ENCODE assay signal across 15 mouse cellular contexts in genomic region chr19:10847311-10848087, GRCm38 (mm10). TPM values are rescaled to one million over a fixed set of nuclear protein-coding genes. Genes with fewer than 3 reads are reported as not detected.
DNase-seq lines count a peak whose midpoint lies in the region; ATAC-seq lines count a peak whose summit lies in the region.
"Had no signal": no experiment of that assay in that cellular context is flagged by ENCODE, and none has a peak within 500 bp of the region (broad histone marks: within the 10 kb centered on the region; RNA-seq: fewer than 3 reads in every experiment).

No protein-coding gene starts in this region.

- no peaks in the 10 kb centered on the region for H3K4me1 ChIP-seq in midbrain, embryonic 11.5 days (ENCODE audit: control insufficient read depth, insufficient read depth, low read length)
- no peaks in the 10 kb centered on the region for H3K4me1 ChIP-seq in midbrain, embryonic 13.5 days (replicated peaks)

- no peaks in the 10 kb centered on the region; the same call in 1 of the 2 replicates for H3K27me3 ChIP-seq in midbrain, embryonic 11.5 days (ENCODE audit: control insufficient read depth, insufficient read depth, low read length)
- H3K27me3 ChIP-seq in midbrain, embryonic 13.5 days, result no peaks in the 10 kb centered on the region
- H3K27me3 ChIP-seq: limb, embryonic 15.5 days; neural tube, embryonic 13.5 days had no signal

- ATAC-seq in midbrain, embryonic 11.5 days (ENCODE audit: low FRiP score), result no peak
- no peak for ATAC-seq in midbrain, embryonic 13.5 days

- intact Hi-C loops in heart, postnatal 10 days (cut with DNase I), result no loop called here
- intact Hi-C loops in heart, postnatal 25 days (cut with DNase I), result no loop called here

- H3K9ac ChIP-seq in midbrain, embryonic 11.5 days (ENCODE audit: low read length), result no peak overlapping the region
- no peak overlapping the region for H3K9ac ChIP-seq in midbrain, embryonic 13.5 days (replicated peaks)
- H3K9ac ChIP-seq: limb, embryonic 15.5 days; neural tube, embryonic 13.5 days had no signal

- no peaks in the 10 kb centered on the region for H3K9me3 ChIP-seq in midbrain, embryonic 11.5 days (ENCODE audit: control insufficient read depth, low read length)
- H3K9me3 ChIP-seq in midbrain, embryonic 13.5 days, result no peaks in the 10 kb centered on the region
- H3K9me3 ChIP-seq: limb, embryonic 15.5 days; midbrain, embryonic 10.5 days; neural tube, embryonic 13.5 days had no signal

- H3K27ac ChIP-seq in midbrain, embryonic 11.5 days (ENCODE audit: low read depth, low read length), result no peak overlapping the region
- no peak overlapping the region for H3K27ac ChIP-seq in midbrain, embryonic 13.5 days
- H3K27ac ChIP-seq: limb, embryonic 15.5 days; midbrain, embryonic 10.5 days; neural tube, embryonic 13.5 days; stomach, postnatal 0 days had no signal

- no peaks in the 10 kb centered on the region for H3K36me3 ChIP-seq in midbrain, embryonic 11.5 days (ENCODE audit: control insufficient read depth, insufficient read depth, low read length)
- no peaks in the 10 kb centered on the region for H3K36me3 ChIP-seq in midbrain, embryonic 13.5 days
- H3K36me3 ChIP-seq: limb, embryonic 15.5 days; midbrain, embryonic 10.5 days; neural tube, embryonic 13.5 days had no signal

- no peak overlapping the region for H3K4me3 ChIP-seq in midbrain, embryonic 11.5 days (ENCODE audit: low read depth, low read length)
- no peak overlapping the region for H3K4me3 ChIP-seq in midbrain, embryonic 13.5 days (replicated peaks)
- H3K4me3 ChIP-seq: limb, embryonic 15.5 days; midbrain, embryonic 10.5 days; neural tube, embryonic 13.5 days had no signal

- DNase-seq in heart, postnatal 10 days, result peak; percentile 72 to 76
- no peak for DNase-seq in heart, postnatal 25 days (ENCODE audit: low spot score)
- peak; percentile 23 for DNase-seq in midbrain, embryonic 11.5 days (ENCODE audit: low spot score, missing footprints)
- peak; percentile 69 for DNase-seq in adrenal gland, postnatal 25 days
- peak; percentile 74 for DNase-seq in kidney, postnatal 14 days
- DNase-seq in right cerebral cortex, adult 2 months (ENCODE audit: low spot score in 2 of 2), result no peak
- no peak for DNase-seq in thymus, postnatal 10 days (ENCODE audit: low spot score in 2 of 2)
- DNase-seq: layer of hippocampus, postnatal 36 days had no signal

- H3K4me2 ChIP-seq in midbrain, embryonic 11.5 days, result no peak overlapping the region
- H3K4me2 ChIP-seq in midbrain, embryonic 13.5 days (replicated peaks), result no peak overlapping the region
- H3K4me2 ChIP-seq: limb, embryonic 15.5 days; neural tube, embryonic 13.5 days had no signal

- 58% methylated on average over 3 of the region's 3 CpGs for WGBS in midbrain, embryonic 11.5 days
- 50% methylated on average over 3 of the region's 3 CpGs for WGBS in midbrain, embryonic 13.5 days

RNA-seq across cellular contexts. Expression of gene Slc15a3, which starts 8.0 kb away (rescaled TPM):
- 1 to 10 TPM; 2.6 to 3.0 TPM for total RNA-seq in heart, postnatal 10 days (2021)
- 1 to 10 TPM; 2.1 to 2.2 TPM for total RNA-seq in heart, postnatal 25 days (2021)
- 0.18 and 0.25 TPM in 2 replicates for polyA plus RNA-seq in midbrain, embryonic 11.5 days (2014; fragmentation: Nextera tagmentation; extraction: Ambion mirVana)
- 0.28 and 0.59 TPM in 2 replicates for polyA plus RNA-seq in midbrain, embryonic 13.5 days (2015; fragmentation: Nextera tagmentation; extraction: Ambion mirVana)
- total RNA-seq in adrenal gland, postnatal 25 days (2021), result 3.2 and 4.0 TPM in 2 replicates

RNA-seq across cellular contexts. Expression of gene Cd6, which starts 17.6 kb away (rescaled TPM):
- under 1 TPM; 0.22 to 0.52 TPM for total RNA-seq in heart, postnatal 10 days (2021)
- total RNA-seq in heart, postnatal 25 days (2021), result under 1 TPM; 0.16 to 0.36 TPM
- not detected in 2 replicates for polyA plus RNA-seq in midbrain, embryonic 11.5 days (2014; fragmentation: Nextera tagmentation; extraction: Ambion mirVana)
- polyA plus RNA-seq in midbrain, embryonic 13.5 days (2015; fragmentation: Nextera tagmentation; extraction: Ambion mirVana), result not detected in 2 replicates
- not detected in 2 replicates for total RNA-seq in adrenal gland, postnatal 25 days (2021)
- polyA plus RNA-seq: embryonic facial prominence, embryonic 11.5 days; forebrain, embryonic 11.5 days; limb, embryonic 15.5 days; midbrain, embryonic 10.5 days; neural tube, embryonic 13.5 days had no signal

RNA-seq across cellular contexts. Expression of gene Tmem132a, which starts 22.2 kb away (rescaled TPM):
- total RNA-seq in heart, postnatal 10 days (2021), result 10 to 100 TPM; 36.7 to 42.0 TPM
- 10 to 100 TPM; 15.6 to 17.9 TPM for total RNA-seq in heart, postnatal 25 days (2021)
- 51.3 and 58.3 TPM in 2 replicates for polyA plus RNA-seq in midbrain, embryonic 11.5 days (2014; fragmentation: Nextera tagmentation; extraction: Ambion mirVana)
- polyA plus RNA-seq in midbrain, embryonic 13.5 days (2015; fragmentation: Nextera tagmentation; extraction: Ambion mirVana), result 196 and 215 TPM in 2 replicates
- total RNA-seq in adrenal gland, postnatal 25 days (2021), result 30.5 and 32.8 TPM in 2 replicates

RNA-seq across cellular contexts. Expression of gene Tmem109, which starts 34.3 kb away (rescaled TPM):
- 100 to 1,000 TPM in 1 of 2 experiments, 10 to 100 TPM in 1; 95.3 to 104 TPM for total RNA-seq in heart, postnatal 10 days (2021)
- 10 to 100 TPM; 82.8 to 87.8 TPM for total RNA-seq in heart, postnatal 25 days (2021)
- 38.7 and 41.2 TPM in 2 replicates for polyA plus RNA-seq in midbrain, embryonic 11.5 days (2014; fragmentation: Nextera tagmentation; extraction: Ambion mirVana)
- 34.4 and 35.0 TPM in 2 replicates for polyA plus RNA-seq in midbrain, embryonic 13.5 days (2015; fragmentation: Nextera tagmentation; extraction: Ambion mirVana)
- 143 and 161 TPM in 2 replicates for total RNA-seq in adrenal gland, postnatal 25 days (2021)

RNA-seq across cellular contexts. Expression of gene Prpf19, which starts 47.5 kb away (rescaled TPM):
- total RNA-seq in heart, postnatal 10 days (2021), result 100 to 1,000 TPM; 211 to 235 TPM
- 100 to 1,000 TPM; 213 to 229 TPM for total RNA-seq in heart, postnatal 25 days (2021)
- polyA plus RNA-seq in midbrain, embryonic 11.5 days (2014; fragmentation: Nextera tagmentation; extraction: Ambion mirVana), result 52.7 and 58.4 TPM in 2 replicates
- polyA plus RNA-seq in midbrain, embryonic 13.5 days (2015; fragmentation: Nextera tagmentation; extraction: Ambion mirVana), result 45.4 and 49.5 TPM in 2 replicates
- 196 and 223 TPM in 2 replicates for total RNA-seq in adrenal gland, postnatal 25 days (2021)

Comparison
In these comparisons a context has a peak if more than half of its experiments do, and no peak if none do; other contexts are left out.
1. DNase-seq: peak in heart, postnatal 10 days (2 of 2), midbrain, embryonic 11.5 days (single experiment), adrenal gland, postnatal 25 days (single experiment) and kidney, postnatal 14 days (single experiment); none in heart, postnatal 25 days (single experiment), right cerebral cortex, adult 2 months (0 of 2) and thymus, postnatal 10 days (0 of 2).